Mouse (Mus musculus) neural tube, embryonic 11.5 days (tissue): Measurements from ENCODE around the gene Zfp60. TPM values are rescaled to one million over a fixed set of nuclear protein-coding genes. Genes with fewer than 3 reads are reported as not detected.
"Not testable (repeated sequence)": the region's sequence is repeated elsewhere in the genome, so short reads cannot be mapped to it uniquely, and the experiment has no call there.

Experiments
- ATAC-seq: fragments of 200-750 bp; cut with Nextera tagmentation; 2 replicates; pipeline ENCODE4 v1.8.0; 2017; ENCODE audit warnings: moderate number of reproducible peaks, mild to moderate bottlenecking, moderate TSS enrichment, moderate library complexity; ENCODE audit not compliant: insufficient read depth, low FRiP score, low TSS enrichment
- DNase-seq: peaks from one replicate; pipeline ENCODE4 v3.0.0-alpha.2; 2015; ENCODE audit warnings: low spot score
- H3K27ac ChIP-seq: fragments of 300-500 bp; sonication (generic); 2 replicates; pipeline ENCODE4 v1.5.1; 2014; ENCODE audit warnings: low read depth, mild to moderate bottlenecking, low read length
- H3K27me3 ChIP-seq: fragments of 300-500 bp; sonication (generic); 2 replicates; pipeline ENCODE4 v1.6.1; 2014; ENCODE audit warnings: mild to moderate bottlenecking, low read length, mixed read lengths; ENCODE audit not compliant: control insufficient read depth, insufficient read depth
- H3K36me3 ChIP-seq: fragments of 300-500 bp; sonication (generic); 2 replicates; pipeline ENCODE4 v1.6.1; 2014; ENCODE audit warnings: mild to moderate bottlenecking, low read length, moderate library complexity, mixed read lengths; ENCODE audit not compliant: control insufficient read depth, insufficient read depth
- H3K4me1 ChIP-seq: fragments of 300-500 bp; sonication (generic); 2 replicates; pipeline ENCODE4 v1.6.1; 2014; ENCODE audit warnings: low read length, mixed read lengths; ENCODE audit not compliant: control insufficient read depth, insufficient read depth
- H3K4me2 ChIP-seq: fragments of 300-500 bp; sonication (generic); 2 replicates; pipeline ENCODE4 v1.6.1; 2014; ENCODE audit warnings: low read depth, mild to moderate bottlenecking, moderate library complexity
- H3K4me3 ChIP-seq: fragments of 300-500 bp; sonication (generic); 2 replicates; pipeline ENCODE4 v1.5.1; 2014; ENCODE audit warnings: low read depth, low read length
- H3K9ac ChIP-seq: fragments of 300-500 bp; sonication (generic); 2 replicates; pipeline ENCODE4 v1.6.1; 2014; ENCODE audit warnings: mild to moderate bottlenecking, low read length
- H3K9me3 ChIP-seq: fragments of 300-500 bp; sonication (generic); 2 replicates; pipeline ENCODE4 v1.6.1; 2016; ENCODE audit warnings: low read length; ENCODE audit not compliant: control insufficient read depth
- WGBS: fragments of 180-500 bp; shearing (Covaris S2); extraction: QIAGEN DNeasy Blood & Tissue Kit; methylation state at CpG from one replicate; pipeline ENCODE4 v1.1.7; 2014; 5-methylcytosine and 5-hydroxymethylcytosine counted together
- polyA plus RNA-seq: library from polyadenylated mRNA; unstranded; fragments of >200 nt; fragmentation: Nextera tagmentation; extraction: Ambion mirVana; gene quantifications from 2 replicates; pipeline ENCODE4 v1.2.1, GENCODE M21; 2014

The Zfp60 gene
- polyA plus RNA-seq, 1 experiment from 2014 or later = 84.7 TPM

DNA sequence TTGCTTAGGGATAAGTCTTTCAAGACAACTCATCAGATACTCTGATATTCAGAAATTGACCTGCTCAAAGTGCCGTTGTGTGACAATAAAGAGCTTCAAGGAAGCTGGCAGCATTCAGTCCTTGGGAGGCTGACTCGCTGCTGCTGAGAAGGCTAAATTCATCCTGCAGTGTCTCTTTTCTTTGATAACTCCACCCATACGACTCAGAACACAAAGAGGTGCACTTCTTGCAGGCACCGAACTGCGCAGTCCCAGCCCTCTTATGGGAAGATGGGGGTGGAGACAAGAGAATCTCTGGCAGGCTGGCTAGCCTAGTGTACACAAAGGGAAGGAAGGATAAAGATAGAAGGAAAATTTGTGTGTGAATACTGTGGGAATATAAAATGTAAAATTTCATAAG, 4.3 kb downstream of the Zfp60 start:
- peaks cover 13% of the 10 kb centered on the region for H3K36me3 ChIP-seq
- peak overlapping the region; percentile 4; the same call in 1 of the 2 replicates for H3K27ac ChIP-seq
- DNase-seq (no peak), ATAC-seq (no peak)
- no peaks in the 10 kb centered on the region for H3K27me3 ChIP-seq
- peaks cover 8% of the 10 kb centered on the region for H3K4me1 ChIP-seq
- H3K9me3 ChIP-seq = no peaks in the 10 kb centered on the region
- no peak overlapping the region for H3K9ac ChIP-seq
- no peak overlapping the region; the same call in 1 of the 2 replicates for H3K4me3 ChIP-seq
- H3K4me2 ChIP-seq = peak overlapping the region; percentile 3; the same call in 1 of the 2 replicates
- 48% methylated on average over 5 of the region's 5 CpGs for WGBS

DNA sequence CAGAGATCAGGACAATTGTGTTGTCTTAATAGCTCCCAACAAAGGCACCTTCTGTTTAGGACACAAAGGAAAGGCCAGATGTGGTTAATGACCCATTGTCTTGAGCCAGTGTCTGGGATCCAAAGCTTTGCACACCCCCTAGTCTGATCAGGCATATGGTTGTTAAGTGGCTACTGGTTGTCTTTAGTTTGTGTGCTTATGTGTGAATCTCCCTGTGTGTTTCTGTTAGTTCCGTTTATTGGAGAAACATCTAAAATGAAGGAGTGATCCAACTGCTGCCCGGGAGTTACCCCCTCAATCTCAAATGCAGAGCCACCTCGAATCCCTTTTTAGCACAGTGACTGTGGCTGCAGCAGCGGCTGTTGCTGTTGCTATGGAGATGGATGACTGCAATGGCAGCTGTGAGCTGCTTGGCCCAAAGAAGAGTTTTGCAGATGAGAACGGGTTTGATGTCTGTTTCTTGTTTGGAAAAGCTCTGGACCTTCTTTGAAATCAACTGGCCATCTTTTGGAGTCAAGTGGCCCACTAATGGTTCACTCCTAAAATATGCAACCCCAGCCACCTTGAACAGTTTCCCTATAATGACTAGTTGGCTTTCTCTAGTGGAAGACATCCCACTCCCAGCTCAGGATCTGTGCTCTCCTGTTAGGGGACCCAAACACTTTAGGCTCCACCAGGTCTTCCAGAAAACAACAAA, 25.3 kb downstream of the Zfp60 start:
- no peak overlapping the region for H3K4me2 ChIP-seq
- peak; percentile 72; the same call in 1 of the 2 replicates for ATAC-seq
- WGBS = 17% methylated on average over 5 of the region's 5 CpGs
- H3K27ac ChIP-seq = peak overlapping the region; percentile 84
- H3K4me3 ChIP-seq = no peak overlapping the region
- peak; percentile 65 for DNase-seq
- H3K36me3 ChIP-seq = peaks cover under 1% of the 10 kb centered on the region; the same call in 1 of the 2 replicates
- H3K27me3 ChIP-seq = no peaks in the 10 kb centered on the region
- H3K9ac ChIP-seq = no peak overlapping the region
- H3K9me3 ChIP-seq = no peaks in the 10 kb centered on the region
- H3K4me1 ChIP-seq = 0 out of 2 replicates have a peak, but pooled peaks cover 4% of the 10 kb centered on the region

DNA sequence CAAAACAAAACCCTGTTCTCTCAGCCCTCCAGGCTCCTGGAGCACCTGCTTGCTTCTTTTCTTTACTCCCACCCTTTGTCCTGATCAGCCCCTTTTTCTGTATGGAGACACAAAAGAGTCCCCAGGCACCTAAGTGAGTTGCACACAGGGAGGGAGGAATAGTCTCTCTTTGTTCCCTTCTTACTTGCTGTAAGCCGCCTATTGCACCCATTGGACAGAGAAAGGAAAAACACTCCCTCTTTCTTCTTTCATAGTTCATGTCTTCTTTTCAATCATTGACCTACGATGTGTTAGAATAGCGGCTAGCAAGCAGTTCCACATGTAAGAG, 25.8 kb downstream of the Zfp60 start:
- Histone ChIP-seq H3K4me1 (0 out of 2 replicates have a peak, but pooled peaks cover 4% of the 10 kb centered on the region), H3K27ac (peak overlapping the region; percentile 84), H3K4me3 (no peak overlapping the region), H3K9me3 (no peaks in the 10 kb centered on the region), H3K27me3 (no peaks in the 10 kb centered on the region), H3K9ac (no peak overlapping the region), H3K36me3 (no peaks in the 10 kb centered on the region; the same call in 1 of the 2 replicates), H3K4me2 (no peak overlapping the region)
- ATAC-seq (peak; percentile 54), DNase-seq (peak; percentile 37)
- WGBS = 35% methylated on average over 3 of the region's 3 CpGs

DNA sequence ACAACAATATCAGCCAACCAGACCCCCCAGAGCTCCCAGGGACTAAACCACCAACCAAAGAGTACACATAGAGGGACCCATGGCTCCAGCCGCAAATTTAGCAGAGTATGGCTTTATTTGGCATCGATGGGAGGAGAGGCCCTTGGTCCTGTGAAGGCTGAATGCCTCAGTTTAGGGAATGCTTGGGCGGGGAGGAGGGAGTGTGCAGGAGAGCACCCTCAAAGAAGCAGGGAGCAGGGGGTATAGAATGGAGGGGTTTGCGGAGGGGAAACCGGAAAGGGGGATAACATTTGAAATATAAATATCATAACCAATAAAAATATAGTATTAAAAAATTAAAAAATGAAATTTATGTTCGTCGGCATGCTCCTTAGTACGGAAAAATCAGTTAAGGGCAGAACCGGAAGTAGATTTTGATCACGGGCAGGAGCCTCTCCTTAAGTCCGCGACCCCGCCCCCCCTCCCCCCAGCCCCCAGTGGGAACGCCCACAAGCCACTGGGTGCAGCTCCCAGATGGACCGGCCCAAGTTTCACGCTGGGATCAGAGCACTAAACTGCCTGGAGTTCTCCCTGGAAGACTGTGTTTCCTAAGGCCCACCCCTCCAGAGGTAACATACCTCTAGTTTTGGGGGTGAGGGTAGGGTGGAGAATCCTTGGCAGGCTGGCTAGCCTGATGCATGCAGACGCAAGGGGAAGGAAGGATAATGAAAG, 34.1 kb downstream of the Zfp60 start:
- WGBS = 15% methylated on average over 17 of the region's 17 CpGs
- Histone ChIP-seq H3K9me3 (no peaks in the 10 kb centered on the region), H3K4me1 (no peaks in the 10 kb centered on the region), H3K9ac (peak overlapping the region; percentile 22; the same call in 1 of the 2 replicates), H3K4me2 (peak overlapping the region; percentile 43), H3K27ac (no peak overlapping the region), H3K36me3 (no peaks in the 10 kb centered on the region), H3K4me3 (peak overlapping the region; percentile 22), H3K27me3 (no peaks in the 10 kb centered on the region)
- DNase-seq (no peak), ATAC-seq (no peak)

DNA sequence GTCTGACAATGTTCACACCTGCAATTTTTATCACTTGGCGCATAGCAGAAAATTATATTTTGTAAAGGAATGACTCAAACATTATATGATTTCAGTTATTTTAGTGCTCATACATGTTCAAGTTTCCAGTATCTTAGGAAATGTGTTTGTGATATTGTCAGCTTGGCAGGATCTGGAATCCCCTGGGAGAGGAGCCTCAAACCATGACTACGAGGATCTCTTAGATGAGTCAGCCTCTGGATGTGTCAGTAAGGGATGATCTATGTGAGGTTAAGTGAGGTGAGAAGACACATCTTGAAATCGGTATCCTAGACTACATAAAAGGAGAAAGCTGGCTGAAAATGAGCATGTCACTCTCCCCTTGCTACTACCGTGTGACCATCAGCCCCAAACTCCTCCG, 58.1 kb downstream of the Zfp60 start:
- H3K9me3 ChIP-seq = peaks cover 3% of the 10 kb centered on the region; the same call in 1 of the 2 replicates
- no peaks in the 10 kb centered on the region for H3K36me3 ChIP-seq
- no peak for ATAC-seq
- H3K4me3 ChIP-seq = no peak overlapping the region
- H3K9ac ChIP-seq = no peak overlapping the region
- H3K4me2 ChIP-seq = no peak overlapping the region
- WGBS = 83% methylated on average over 5 of the region's 5 CpGs
- no peak overlapping the region for H3K27ac ChIP-seq
- no peak for DNase-seq
- no peaks in the 10 kb centered on the region for H3K4me1 ChIP-seq
- H3K27me3 ChIP-seq = no peaks in the 10 kb centered on the region

DNA sequence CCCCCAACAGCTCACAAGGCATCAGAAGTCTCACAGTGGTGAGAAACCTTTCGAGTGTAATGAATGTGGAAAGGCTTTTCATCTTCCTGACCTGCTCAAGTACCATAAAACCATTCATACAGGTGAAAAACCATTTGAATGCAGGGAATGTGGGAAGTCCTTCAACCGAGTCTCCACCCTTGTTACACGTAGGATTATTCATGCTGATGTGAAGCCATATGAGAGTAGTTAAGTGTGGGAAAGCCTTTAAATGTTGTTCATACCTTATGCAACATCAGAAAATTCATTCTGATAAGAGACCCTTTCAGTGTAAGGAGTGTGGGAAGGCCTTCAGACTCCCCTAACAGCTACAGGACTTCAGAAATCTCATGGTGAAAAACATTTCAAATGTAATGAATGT, 62.7 kb downstream of the Zfp60 start:
- H3K36me3 ChIP-seq, DNase-seq, H3K27me3 ChIP-seq, H3K9ac ChIP-seq, ATAC-seq, H3K9me3 ChIP-seq, H3K4me3 ChIP-seq, H3K4me1 ChIP-seq, H3K27ac ChIP-seq, H3K4me2 ChIP-seq: not testable (repeated sequence)
- WGBS = 55% methylated on average over 2 of the region's 3 CpGs

DNA sequence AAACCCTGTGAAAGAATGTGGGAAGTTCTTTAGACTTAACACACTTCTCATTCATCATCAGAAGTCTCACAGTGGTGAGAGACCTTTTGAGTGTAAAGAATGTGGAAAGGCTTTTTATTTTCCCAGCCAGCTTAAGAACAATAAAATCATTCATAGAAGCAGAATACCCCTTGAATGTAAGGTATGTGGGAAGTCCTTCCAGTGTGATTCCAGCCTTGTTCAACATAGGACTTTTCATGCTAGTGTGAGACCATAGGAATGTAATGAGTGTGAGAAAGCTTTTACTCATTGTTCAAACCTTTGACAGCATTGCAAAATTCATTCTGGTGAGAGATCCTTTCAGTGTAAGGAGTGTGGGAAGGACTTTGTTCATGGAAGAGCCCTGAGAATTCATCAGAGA, 63.4 kb downstream of the Zfp60 start:
- no peak overlapping the region for H3K27ac ChIP-seq
- H3K36me3 ChIP-seq = no peaks in the 10 kb centered on the region
- ATAC-seq (no peak), DNase-seq (no peak)
- no peaks in the 10 kb centered on the region for H3K9me3 ChIP-seq
- no peaks in the 10 kb centered on the region for H3K27me3 ChIP-seq
- H3K4me3 ChIP-seq = no peak overlapping the region
- no peak overlapping the region for H3K9ac ChIP-seq
- H3K4me1 ChIP-seq = no peaks in the 10 kb centered on the region
- no peak overlapping the region for H3K4me2 ChIP-seq

DNA sequence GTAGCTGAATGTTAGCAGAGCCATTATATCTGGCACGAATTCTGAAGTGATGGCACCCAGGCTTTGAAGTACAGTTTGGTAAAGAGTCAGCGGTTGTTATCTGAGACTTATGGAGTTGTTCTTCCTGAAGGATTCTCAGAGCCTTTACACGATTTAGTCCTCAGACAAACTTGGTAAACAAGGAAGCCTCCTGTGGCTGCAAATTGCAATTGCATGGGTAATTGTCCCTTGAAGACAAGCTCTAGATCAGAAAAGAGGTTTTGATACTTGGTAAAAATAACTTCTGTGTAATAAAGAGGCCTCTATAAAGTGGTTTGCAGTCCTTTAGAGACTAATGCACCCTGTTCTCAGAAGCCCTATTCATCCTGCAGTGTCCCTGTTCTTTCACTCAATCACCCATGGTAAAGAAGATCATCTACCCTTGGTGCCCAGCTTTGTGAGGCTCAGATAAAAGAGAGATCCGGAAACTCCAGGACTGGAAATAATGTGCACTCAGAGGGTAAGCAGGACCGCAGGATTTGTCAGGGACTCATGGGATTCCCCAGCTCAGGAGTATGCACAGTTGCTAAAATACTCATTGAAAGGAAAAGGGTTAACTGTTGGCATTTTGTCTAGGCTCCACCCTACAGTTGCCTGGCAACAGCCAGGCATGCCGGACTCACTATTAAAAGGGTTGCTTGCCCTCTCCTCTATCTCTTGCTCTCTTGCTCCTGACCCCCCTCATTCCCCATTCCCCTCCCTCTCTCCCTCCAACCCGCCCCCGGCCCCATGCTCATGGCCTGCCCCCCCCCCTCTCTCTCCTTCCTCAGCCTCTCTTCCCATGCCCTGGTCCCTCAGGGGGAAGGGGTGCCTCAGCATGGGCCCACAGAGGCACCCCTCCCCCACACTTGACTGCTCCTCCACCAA, 67.0 kb downstream of the Zfp60 start:
- DNase-seq (peak; percentile 72), ATAC-seq (peak; percentile 88)
- H3K9ac ChIP-seq = no peak overlapping the region
- no peak overlapping the region for H3K4me3 ChIP-seq
- no peaks in the 10 kb centered on the region for H3K27me3 ChIP-seq
- peak overlapping the region; percentile 41; the same call in 1 of the 2 replicates for H3K27ac ChIP-seq
- no peaks in the 10 kb centered on the region for H3K9me3 ChIP-seq
- H3K4me2 ChIP-seq = 0 out of 2 replicates have a peak overlapping the region, but pooled peaks have one; percentile 2
- no peaks in the 10 kb centered on the region for H3K4me1 ChIP-seq
- H3K36me3 ChIP-seq = no peaks in the 10 kb centered on the region
- WGBS = 28% methylated on average over 8 of the region's 8 CpGs
